Mouse (Mus musculus): ENCODE measurements around the gene Acvrl1. TPM values are rescaled to one million over a fixed set of nuclear protein-coding genes. Genes with fewer than 3 reads are reported as not detected.

Gene Acvrl1
- polyA plus RNA-seq, 1 experiment from 2014 or later: 3.2 TPM

GRCm38 (mm10) chr15:101154700-101155616, 26.6 kb downstream of the Acvrl1 start:
- no peak for ATAC-seq (ENCODE audit: low read depth)
- Histone ChIP-seq H3K4me2 (ENCODE audit: low read depth, low read length) (no peak overlapping the region), H3K4me1 (ENCODE audit: control insufficient read depth, insufficient read depth, low read length) (no peaks in the 10 kb centered on the region), H3K4me3 (ENCODE audit: low read depth, low read length) (no peak overlapping the region), H3K27me3 (ENCODE audit: control insufficient read depth, insufficient read depth, low read length) (no peaks in the 10 kb centered on the region), H3K9ac (replicated peaks; ENCODE audit: low read depth, low read length) (no peak overlapping the region), H3K9me3 (ENCODE audit: control insufficient read depth, low read length) (no peaks in the 10 kb centered on the region), H3K27ac (ENCODE audit: low read depth, low read length) (no peak overlapping the region), H3K36me3 (ENCODE audit: control insufficient read depth, insufficient read depth, low read length) (no peaks in the 10 kb centered on the region)
- 82% methylated on average over 7 of the region's 7 CpGs for WGBS

- H3K27ac ChIP-seq (ENCODE audit: low read depth, low read length): no peak overlapping the region
- H3K9me3 ChIP-seq (ENCODE audit: control insufficient read depth, low read length): no peaks in the 10 kb centered on the region
- no peak for ATAC-seq (ENCODE audit: low read depth)
- no peak overlapping the region for H3K4me2 ChIP-seq (ENCODE audit: low read depth, low read length)
- WGBS: 20% methylated on average over 1 of the region's 1 CpGs
- peaks cover 9% of the 10 kb centered on the region for H3K4me1 ChIP-seq (ENCODE audit: control insufficient read depth, insufficient read depth, low read length)
- no peak overlapping the region for H3K9ac ChIP-seq (replicated peaks; ENCODE audit: low read depth, low read length)
- H3K27me3 ChIP-seq (ENCODE audit: control insufficient read depth, insufficient read depth, low read length): no peaks in the 10 kb centered on the region
- no peaks in the 10 kb centered on the region for H3K36me3 ChIP-seq (ENCODE audit: control insufficient read depth, insufficient read depth, low read length)
- no peak overlapping the region for H3K4me3 ChIP-seq (ENCODE audit: low read depth, low read length)
Measured at GRCm38 (mm10) chr15:101160128-101160527, 31.8 kb downstream of the Acvrl1 start.

GRCm38 (mm10) chr15:101160591-101160990, 32.3 kb downstream of the Acvrl1 start:
- H3K27ac ChIP-seq (ENCODE audit: low read depth, low read length): 0 out of 2 replicates have a peak overlapping the region, but pooled peaks have one; percentile 12
- WGBS: 10% methylated on average over 7 of the region's 7 CpGs
- H3K36me3 ChIP-seq (ENCODE audit: control insufficient read depth, insufficient read depth, low read length): no peaks in the 10 kb centered on the region
- H3K9ac ChIP-seq (replicated peaks; ENCODE audit: low read depth, low read length): no peak overlapping the region
- ATAC-seq (ENCODE audit: low read depth): peak; percentile 81; the same call in 1 of the 2 replicates
- H3K4me3 ChIP-seq (ENCODE audit: low read depth, low read length): no peak overlapping the region
- H3K4me1 ChIP-seq (ENCODE audit: control insufficient read depth, insufficient read depth, low read length): peaks cover 9% of the 10 kb centered on the region
- H3K27me3 ChIP-seq (ENCODE audit: control insufficient read depth, insufficient read depth, low read length): no peaks in the 10 kb centered on the region
- H3K9me3 ChIP-seq (ENCODE audit: control insufficient read depth, low read length): no peaks in the 10 kb centered on the region
- peak overlapping the region; percentile 19; the same call in 1 of the 2 replicates for H3K4me2 ChIP-seq (ENCODE audit: low read depth, low read length)

- H3K4me2 ChIP-seq (ENCODE audit: low read depth, low read length): no peak overlapping the region
Measured at GRCm38 (mm10) chr15:101161534-101161933, 33.2 kb downstream of the Acvrl1 start.

GRCm38 (mm10) chr15:101163056-101163458, 34.7 kb downstream of the Acvrl1 start:
- peak overlapping the region; percentile 28; the same call in 1 of the 2 replicates for H3K27ac ChIP-seq (ENCODE audit: low read depth, low read length)
- H3K27me3 ChIP-seq (ENCODE audit: control insufficient read depth, insufficient read depth, low read length): no peaks in the 10 kb centered on the region
- no peaks in the 10 kb centered on the region for H3K36me3 ChIP-seq (ENCODE audit: control insufficient read depth, insufficient read depth, low read length)
- H3K9me3 ChIP-seq (ENCODE audit: control insufficient read depth, low read length): no peaks in the 10 kb centered on the region
- WGBS: 11% methylated on average over 15 of the region's 15 CpGs
- peak; percentile 23; the same call in 1 of the 2 replicates for ATAC-seq (ENCODE audit: low read depth)
- H3K4me3 ChIP-seq (ENCODE audit: low read depth, low read length): no peak overlapping the region
- no peak overlapping the region for H3K4me2 ChIP-seq (ENCODE audit: low read depth, low read length)
- peaks cover 9% of the 10 kb centered on the region for H3K4me1 ChIP-seq (ENCODE audit: control insufficient read depth, insufficient read depth, low read length)
- H3K9ac ChIP-seq (replicated peaks; ENCODE audit: low read depth, low read length): no peak overlapping the region

More at GRCm38 (mm10) chr15:101161534-101161933, 33.2 kb downstream of the Acvrl1 start:
- ATAC-seq (ENCODE audit: low read depth): no peak
- no peaks in the 10 kb centered on the region for H3K36me3 ChIP-seq (ENCODE audit: control insufficient read depth, insufficient read depth, low read length)
- WGBS: 71% methylated on average over 7 of the region's 7 CpGs
- H3K4me1 ChIP-seq (ENCODE audit: control insufficient read depth, insufficient read depth, low read length): peaks cover 9% of the 10 kb centered on the region
- H3K9me3 ChIP-seq (ENCODE audit: control insufficient read depth, low read length): no peaks in the 10 kb centered on the region
- no peak overlapping the region for H3K4me3 ChIP-seq (ENCODE audit: low read depth, low read length)
- no peak overlapping the region for H3K27ac ChIP-seq (ENCODE audit: low read depth, low read length)
- H3K27me3 ChIP-seq (ENCODE audit: control insufficient read depth, insufficient read depth, low read length): no peaks in the 10 kb centered on the region
- H3K9ac ChIP-seq (replicated peaks; ENCODE audit: low read depth, low read length): no peak overlapping the region

GRCm38 (mm10) chr15:101163854-101164253, 35.5 kb downstream of the Acvrl1 start:
- Histone ChIP-seq H3K9me3 (ENCODE audit: control insufficient read depth, low read length) (no peaks in the 10 kb centered on the region), H3K36me3 (ENCODE audit: control insufficient read depth, insufficient read depth, low read length) (no peaks in the 10 kb centered on the region), H3K27me3 (ENCODE audit: control insufficient read depth, insufficient read depth, low read length) (no peaks in the 10 kb centered on the region), H3K9ac (replicated peaks; ENCODE audit: low read depth, low read length) (no peak overlapping the region), H3K27ac (ENCODE audit: low read depth, low read length) (no peak overlapping the region), H3K4me1 (ENCODE audit: control insufficient read depth, insufficient read depth, low read length) (peaks cover 9% of the 10 kb centered on the region), H3K4me2 (ENCODE audit: low read depth, low read length) (no peak overlapping the region), H3K4me3 (ENCODE audit: low read depth, low read length) (no peak overlapping the region)
- 50% methylated on average over 5 of the region's 5 CpGs for WGBS
- no peak for ATAC-seq (ENCODE audit: low read depth)

GRCm38 (mm10) chr15:101164291-101164690, 36.0 kb downstream of the Acvrl1 start:
- H3K9ac ChIP-seq (replicated peaks; ENCODE audit: low read depth, low read length): no peak overlapping the region
- ATAC-seq (ENCODE audit: low read depth): no peak
- H3K9me3 ChIP-seq (ENCODE audit: control insufficient read depth, low read length): no peaks in the 10 kb centered on the region
- H3K27ac ChIP-seq (ENCODE audit: low read depth, low read length): no peak overlapping the region
- H3K4me1 ChIP-seq (ENCODE audit: control insufficient read depth, insufficient read depth, low read length): peaks cover 9% of the 10 kb centered on the region
- no peaks in the 10 kb centered on the region for H3K36me3 ChIP-seq (ENCODE audit: control insufficient read depth, insufficient read depth, low read length)
- WGBS: 68% methylated on average over 5 of the region's 5 CpGs
- no peak overlapping the region for H3K4me2 ChIP-seq (ENCODE audit: low read depth, low read length)
- no peak overlapping the region for H3K4me3 ChIP-seq (ENCODE audit: low read depth, low read length)
- H3K27me3 ChIP-seq (ENCODE audit: control insufficient read depth, insufficient read depth, low read length): no peaks in the 10 kb centered on the region

- Histone ChIP-seq H3K36me3 (ENCODE audit: control insufficient read depth, insufficient read depth, low read length) (no peaks in the 10 kb centered on the region), H3K9ac (replicated peaks; ENCODE audit: low read depth, low read length) (no peak overlapping the region), H3K4me3 (ENCODE audit: low read depth, low read length) (no peak overlapping the region), H3K27ac (ENCODE audit: low read depth, low read length) (no peak overlapping the region), H3K4me1 (ENCODE audit: control insufficient read depth, insufficient read depth, low read length) (peaks cover 5% of the 10 kb centered on the region), H3K4me2 (ENCODE audit: low read depth, low read length) (no peak overlapping the region), H3K9me3 (ENCODE audit: control insufficient read depth, low read length) (no peaks in the 10 kb centered on the region), H3K27me3 (ENCODE audit: control insufficient read depth, insufficient read depth, low read length) (no peaks in the 10 kb centered on the region)
- 69% methylated on average over 16 of the region's 16 CpGs for WGBS
- no peak for ATAC-seq (ENCODE audit: low read depth)
Measured at GRCm38 (mm10) chr15:101165658-101166437, 37.5 kb downstream of the Acvrl1 start.

Measured in neural tube, embryonic 14.5 days (tissue).